Comparison of ENCODE assay signal across 13 mouse cellular contexts in genomic region chr10:43106196-43106595, GRCm38 (mm10).
DNase-seq lines count a peak whose midpoint lies in the region; ATAC-seq and TF ChIP-seq lines count a peak whose summit lies in the region.
"Had no signal": no experiment of that assay in that cellular context is flagged by ENCODE, and none has a peak within 500 bp of the region (broad histone marks: within the 10 kb centered on the region; RNA-seq: fewer than 3 reads in every experiment).

No protein-coding gene starts in this region.

- H3K4me2 ChIP-seq in forebrain, embryonic 15.5 days (replicated peaks), result no peak overlapping the region
- H3K4me2 ChIP-seq in midbrain, embryonic 11.5 days, result no peak overlapping the region

- no peaks in the 10 kb centered on the region; the same call in 1 of the 2 replicates for H3K36me3 ChIP-seq in forebrain, embryonic 15.5 days
- no peaks in the 10 kb centered on the region for H3K36me3 ChIP-seq in midbrain, embryonic 11.5 days (ENCODE audit: control insufficient read depth, insufficient read depth, low read length)

- no peak for TF ChIP-seq POLR2A in cerebellum, adult 2 months (IDR thresholded peaks at IDR 0.05; ENCODE audit: borderline replicate concordance, insufficient read depth, low read length)

- H3K9me3 ChIP-seq in forebrain, embryonic 15.5 days, result no peaks in the 10 kb centered on the region
- no peaks in the 10 kb centered on the region for H3K9me3 ChIP-seq in midbrain, embryonic 11.5 days (ENCODE audit: control insufficient read depth, low read length)

- 13% methylated on average over 7 of the region's 7 CpGs for WGBS in forebrain, embryonic 15.5 days
- 24% methylated on average over 7 of the region's 7 CpGs for WGBS in midbrain, embryonic 11.5 days
- 39% methylated on average over 7 of the region's 7 CpGs for WGBS in cerebellum, adult 2 months

- H3K4me1 ChIP-seq in forebrain, embryonic 15.5 days, result peaks cover 37% of the 10 kb centered on the region
- H3K4me1 ChIP-seq in midbrain, embryonic 11.5 days (ENCODE audit: control insufficient read depth, insufficient read depth, low read length), result peaks cover 24% of the 10 kb centered on the region
- peaks cover 2% of the 10 kb centered on the region; the same call in 1 of the 2 replicates for H3K4me1 ChIP-seq in cerebellum, adult 2 months (ENCODE audit: control insufficient read depth, insufficient read depth, low read length)

- ATAC-seq in forebrain, embryonic 15.5 days (replicated peaks), result peak; percentile 79
- ATAC-seq in midbrain, embryonic 11.5 days (ENCODE audit: low FRiP score), result peak; percentile 50; the same call in 1 of the 2 replicates

- DNase-seq in left cerebral cortex, adult 11 months (ENCODE audit: low spot score), result peak; percentile 19
- no peak for DNase-seq in left cerebral cortex, adult 8-10 months (ENCODE audit: low spot score in 2 of 2)
- no peak for DNase-seq in midbrain, embryonic 11.5 days (ENCODE audit: low spot score, missing footprints)
- DNase-seq in retina, postnatal 1 day, result peak; percentile 86
- no peak for DNase-seq in testis, postnatal 14 days (ENCODE audit: low spot score)
- DNase-seq in cerebellum, adult 2 months, result no peak
- no peak for DNase-seq in gastrocnemius, postnatal 4 days (ENCODE audit: low spot score in 2 of 2)
- DNase-seq: B cell, adult 2 months; cerebellum, adult 11 months; kidney, adult 2 months; lung, postnatal 10 days had no signal

- no peak overlapping the region for H3K9ac ChIP-seq in forebrain, embryonic 15.5 days (replicated peaks)
- H3K9ac ChIP-seq in midbrain, embryonic 11.5 days (ENCODE audit: low read length), result no peak overlapping the region

- H3K27ac ChIP-seq in forebrain, embryonic 15.5 days (replicated peaks), result peak overlapping the region; percentile 72
- H3K27ac ChIP-seq in midbrain, embryonic 11.5 days (ENCODE audit: low read depth, low read length), result no peak overlapping the region
- H3K27ac ChIP-seq in cerebellum, adult 2 months (ENCODE audit: insufficient read depth, low read length), result no peak overlapping the region

- no peak overlapping the region for H3K4me3 ChIP-seq in forebrain, embryonic 15.5 days
- no peak overlapping the region for H3K4me3 ChIP-seq in midbrain, embryonic 11.5 days (ENCODE audit: low read depth, low read length)
- H3K4me3 ChIP-seq in cerebellum, adult 2 months (replicated peaks; ENCODE audit: insufficient read depth, low read depth, low read length), result no peak overlapping the region
- H3K4me3 ChIP-seq: myocyte had no signal

- no peak for TF ChIP-seq CTCF in cerebellum, adult 2 months (IDR thresholded peaks at IDR 0.05; ENCODE audit: borderline replicate concordance, insufficient read depth, low read depth, low read length)

- no peaks in the 10 kb centered on the region for H3K27me3 ChIP-seq in forebrain, embryonic 15.5 days
- H3K27me3 ChIP-seq in midbrain, embryonic 11.5 days (ENCODE audit: control insufficient read depth, insufficient read depth, low read length), result no peaks in the 10 kb centered on the region
- no peaks in the 10 kb centered on the region for H3K27me3 ChIP-seq in cerebellum, adult 2 months (ENCODE audit: control insufficient read depth, insufficient read depth, low read length)

Comparison
In these comparisons a context has a peak if more than half of its experiments do, and no peak if none do; other contexts are left out.
1. DNase-seq: peak in left cerebral cortex, adult 11 months (single experiment) and retina, postnatal 1 day (single experiment); none in left cerebral cortex, adult 8-10 months (0 of 2), midbrain, embryonic 11.5 days (single experiment), testis, postnatal 14 days (single experiment), cerebellum, adult 2 months (0 of 2) and gastrocnemius, postnatal 4 days (0 of 2).